Mouse (Mus musculus) heart, adult 11 months (tissue): ENCODE results near the gene Greb1.

ENCODE experiments used
- DNase-seq: peaks from one replicate; pipeline ENCODE4 v3.0.0; 2022

Greb1 gene

GRCm38 (mm10) chr12:16630152-16630865 lies 170.4 kb downstream of the Greb1 start:
- DNase-seq: peak; percentile 96
